Mouse (Mus musculus) G1E (cell line): ENCODE data around the gene Tefm. TPM values are rescaled to one million over a fixed set of nuclear protein-coding genes. Genes with fewer than 3 reads are reported as not detected.
A peak's percentile ranks its signal among the peaks of the same experiment; 100 is the strongest.

Experiments
- ATAC-seq: 2 replicates; pipeline ENCODE4 v1.8.0; 2016; ENCODE audit warnings: mild to moderate bottlenecking; ENCODE audit not compliant: insufficient number of reproducible peaks, poor library complexity, low FRiP score, severe bottlenecking; ENCODE audit errors: extremely low read depth
- DNase-seq: peaks from one replicate; pipeline ENCODE4 v3.0.0; 2012; ENCODE audit warnings: low spot score
- H3K27me3 ChIP-seq: 2 replicates; pipeline ENCODE4 v1.6.1; 2012; ENCODE audit warnings: mild to moderate bottlenecking, low read length, inconsistent platforms; ENCODE audit not compliant: insufficient read depth
- H3K36me3 ChIP-seq: replicated peaks from 2 replicates; pipeline ENCODE3; 2012; ENCODE audit warnings: mild to moderate bottlenecking, inconsistent platforms
- H3K4me1 ChIP-seq: 2 replicates; pipeline ENCODE4 v1.6.1; 2012; ENCODE audit warnings: low read depth, low read length, inconsistent platforms, mixed read lengths; ENCODE audit not compliant: insufficient read depth
- H3K4me3 ChIP-seq: 2 replicates; pipeline ENCODE4 v1.5.1; 2012; ENCODE audit warnings: low read depth, mild to moderate bottlenecking, inconsistent platforms, low read length, moderate library complexity, mixed read lengths
- H3K9me3 ChIP-seq: replicated peaks from 2 replicates; pipeline ENCODE4 v1.6.1; 2012; ENCODE audit warnings: inconsistent platforms
- CTCF ChIP-seq: IDR thresholded peaks from 2 replicates; pipeline ENCODE4 v1.5.1; 2012; ENCODE audit warnings: low read depth, low read length, inconsistent platforms, mixed read lengths
- GATA1 ChIP-seq: IDR thresholded peaks from 2 replicates; pipeline ENCODE4 v1.6.1; 2012; ENCODE audit warnings: borderline replicate concordance, low read length, inconsistent platforms, mixed read lengths
- GATA2 ChIP-seq: IDR thresholded peaks from 2 replicates; pipeline ENCODE4 v1.6.1; 2012; ENCODE audit warnings: low read depth, low read length, inconsistent platforms, borderline replicate concordance
- POLR2AphosphoS5 ChIP-seq: IDR thresholded peaks from 2 replicates; pipeline ENCODE4 v1.6.1; 2012; ENCODE audit warnings: low read depth, low read length, inconsistent platforms; ENCODE audit not compliant: insufficient replicate concordance
- TAL1 ChIP-seq: conservative IDR thresholded peaks from 2 replicates; pipeline ENCODE4 v1.6.1; 2012; ENCODE audit warnings: low read depth, low read length, inconsistent platforms, mixed read lengths
- polyA plus RNA-seq: library from polyadenylated mRNA; stranded (reverse); fragments of >175 nt; gene quantifications from 2 replicates; pipeline ENCODE4 v1.2.3, GENCODE M21; 2012
- total RNA-seq, 2 experiments: library from RNA; stranded (forward) in 1 of 2; stranded (reverse) in 1 of 2; fragments of 200-1000 nt in 1 of 2; fragments of >200 nt in 1 of 2; fragmentation: Nextera tagmentation in 1 of 2; gene quantifications; 2 replicates each; pipeline ENCODE4 v1.2.3; 2014 to 2017

Tefm gene
- total and polyA plus RNA-seq, 3 experiments, result 1.4 to 24.4 (median 16.3) TPM

GRCm38 (mm10) chr11:80116411-80116810 lies 25.6 kb downstream of the Tefm start:
- ATAC-seq (no peak), DNase-seq (no peak)
- no peaks in the 10 kb centered on the region for H3K27me3 ChIP-seq
- TF ChIP-seq CTCF (no peak), GATA1 (no peak), POLR2AphosphoS5 (no peak), GATA2 (no peak), TAL1 (no peak)
- no peaks in the 10 kb centered on the region for H3K9me3 ChIP-seq
- peaks cover 91% of the 10 kb centered on the region for H3K36me3 ChIP-seq
- H3K4me3 ChIP-seq, result no peak overlapping the region
- no peaks in the 10 kb centered on the region; the same call in 1 of the 2 replicates for H3K4me1 ChIP-seq

DNA sequence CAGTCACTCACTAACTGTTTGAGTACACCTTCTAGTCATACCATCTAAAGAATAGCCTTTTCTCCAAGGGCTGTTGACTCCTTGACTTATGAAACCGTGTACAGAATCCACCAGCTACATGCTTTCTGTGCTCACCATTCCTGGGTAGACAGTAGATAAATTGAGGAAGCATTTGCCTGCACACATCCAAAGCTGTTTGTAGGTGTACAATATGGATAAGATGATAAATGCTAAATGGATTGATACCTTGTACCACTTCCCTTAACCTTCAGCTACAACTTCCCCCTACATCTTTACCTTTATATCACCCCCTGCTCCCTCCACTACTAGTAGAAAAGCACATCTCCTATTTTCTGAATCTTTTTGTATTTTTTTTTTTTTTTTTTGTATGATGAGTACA lies 37.6 kb downstream of the Tefm start:
- TF ChIP-seq POLR2AphosphoS5 (no peak), GATA2 (no peak), CTCF (no peak)
- Histone ChIP-seq H3K27me3 (no peaks in the 10 kb centered on the region), H3K9me3 (no peaks in the 10 kb centered on the region), H3K4me1 (peaks cover 33% of the 10 kb centered on the region), H3K36me3 (peaks cover 84% of the 10 kb centered on the region), H3K4me3 (no peak overlapping the region)
- ATAC-seq (no peak), DNase-seq (no peak)

DNA sequence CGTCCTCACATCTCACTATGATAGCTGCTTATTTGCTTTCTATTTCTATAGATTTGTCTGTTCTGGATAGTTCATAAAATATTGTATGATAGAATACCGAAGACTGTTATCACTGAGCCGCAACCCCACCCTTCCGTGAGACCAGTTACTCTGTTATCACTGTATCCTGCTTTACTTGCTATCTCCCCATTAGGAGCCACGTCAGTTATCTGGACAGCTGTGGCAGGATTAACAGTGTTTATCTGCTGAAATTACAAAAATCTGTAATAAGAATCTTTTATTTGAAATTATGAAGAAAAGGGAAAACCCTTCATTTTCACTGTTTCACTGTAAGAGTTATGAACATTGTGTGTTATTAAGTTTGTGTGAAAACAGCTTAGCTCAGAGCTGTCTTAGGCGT lies 40.7 kb downstream of the Tefm start:
- peak; percentile 76 for ATAC-seq
- no peak for TF ChIP-seq GATA2
- peak; percentile 67 for TF ChIP-seq TAL1
- DNase-seq, result peak; percentile 24
- Histone ChIP-seq H3K4me1 (peaks cover 58% of the 10 kb centered on the region), H3K4me3 (peak overlapping the region; percentile 40; the same call in 1 of the 2 replicates), H3K36me3 (peaks cover 81% of the 10 kb centered on the region), H3K9me3 (no peaks in the 10 kb centered on the region), H3K27me3 (no peaks in the 10 kb centered on the region)

- H3K27me3 ChIP-seq, result no peaks in the 10 kb centered on the region
- DNase-seq, result no peak
- TF ChIP-seq GATA2 (no peak), TAL1 (0 out of 2 replicates have a peak, but pooled peaks have one; percentile 22)
Measured at GRCm38 (mm10) chr11:80098444-80099056, 43.4 kb downstream of the Tefm start.

GRCm38 (mm10) chr11:80090555-80091164 lies 51.3 kb downstream of the Tefm start:
- TF ChIP-seq TAL1 (no peak), POLR2AphosphoS5 (no peak), GATA2 (no peak), GATA1 (no peak), CTCF (no peak)
- ATAC-seq (no peak), DNase-seq (no peak)
- Histone ChIP-seq H3K9me3 (no peaks in the 10 kb centered on the region), H3K4me1 (peaks cover 62% of the 10 kb centered on the region), H3K36me3 (peaks cover 36% of the 10 kb centered on the region), H3K27me3 (no peaks in the 10 kb centered on the region), H3K4me3 (peak overlapping the region; percentile 93)

More at GRCm38 (mm10) chr11:80098444-80099056, 43.4 kb downstream of the Tefm start:
- peaks cover 69% of the 10 kb centered on the region for H3K4me1 ChIP-seq
- H3K9me3 ChIP-seq, result no peaks in the 10 kb centered on the region
- ATAC-seq, result no peak
- no peak overlapping the region for H3K4me3 ChIP-seq
- H3K36me3 ChIP-seq, result peaks cover 83% of the 10 kb centered on the region

- DNase-seq (no peak), ATAC-seq (no peak)
- TF ChIP-seq CTCF, result no peak
- TF ChIP-seq GATA1, result no peak
- TF ChIP-seq TAL1, result no peak
- Histone ChIP-seq H3K27me3 (no peaks in the 10 kb centered on the region), H3K4me1 (peaks cover 62% of the 10 kb centered on the region), H3K36me3 (peaks cover 27% of the 10 kb centered on the region), H3K9me3 (no peaks in the 10 kb centered on the region), H3K4me3 (peak overlapping the region; percentile 93)
Measured at GRCm38 (mm10) chr11:80089817-80090214, 52.2 kb downstream of the Tefm start.

DNA sequence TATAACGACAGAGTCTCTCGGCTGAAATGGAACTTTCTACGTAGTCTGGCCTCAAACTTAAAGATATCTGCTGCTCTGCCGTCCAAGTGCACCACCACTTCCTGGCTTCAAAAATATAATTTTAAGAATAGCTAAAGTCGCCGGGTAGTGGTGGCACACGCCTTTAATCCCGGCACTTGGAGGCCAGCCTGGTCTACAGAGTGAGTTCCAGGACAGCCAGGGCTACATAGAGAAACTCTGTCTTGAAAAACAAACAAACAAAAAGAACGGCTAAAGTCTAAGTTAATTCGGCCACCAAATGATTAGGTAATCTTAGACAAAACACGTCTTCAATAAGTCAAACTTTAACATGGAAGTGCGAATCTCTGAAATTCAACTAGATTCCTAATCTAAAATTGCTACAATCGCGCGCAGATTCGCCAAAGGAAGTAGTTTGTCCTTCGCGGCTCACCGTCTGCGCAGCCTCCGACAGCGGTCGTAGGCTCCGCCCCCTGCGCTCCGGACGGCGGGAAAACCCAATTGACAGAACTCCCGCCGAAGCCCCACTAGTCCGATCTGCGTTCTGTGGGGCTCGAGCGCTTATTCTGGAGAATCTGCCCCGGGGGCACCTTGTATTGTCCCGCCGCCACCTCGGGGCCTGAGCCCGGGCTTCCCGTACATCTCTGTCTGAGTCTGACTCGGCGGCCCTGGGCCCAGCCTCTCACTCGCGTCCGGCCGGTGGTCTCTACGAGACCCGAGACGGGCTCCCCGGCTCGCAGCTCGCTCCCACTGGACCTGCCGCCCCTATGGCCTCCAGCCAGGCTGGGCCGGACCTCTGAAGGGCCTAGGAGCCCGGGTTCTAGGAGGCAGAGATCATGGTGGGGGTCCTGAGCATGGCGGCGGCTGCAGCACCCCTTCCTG lies 52.8 kb downstream of the Tefm start, which contains the start of gene Atad5:
Gene Atad5, plus strand, starts transcription at position 484 of the 900 bp plus-strand sequence.
- peak; percentile 28; the same call in 1 of the 2 replicates for ATAC-seq
- Histone ChIP-seq H3K27me3 (no peaks in the 10 kb centered on the region), H3K4me1 (peaks cover 61% of the 10 kb centered on the region), H3K9me3 (no peaks in the 10 kb centered on the region), H3K36me3 (peaks cover 21% of the 10 kb centered on the region), H3K4me3 (peak within 1 kb of the TSS; percentile 93)
- DNase-seq, result peak; percentile 34
- TF ChIP-seq POLR2AphosphoS5 (no peak), TAL1 (no peak), GATA1 (no peak), CTCF (no peak), GATA2 (no peak)
